In genomic region chr7:37482564-37482963, GRCm38 (mm10) we compare ENCODE assay signal across 15 mouse cellular contexts.
DNase-seq lines count a peak whose midpoint lies in the region; ATAC-seq and TF ChIP-seq lines count a peak whose summit lies in the region.
"Had no signal": no experiment of that assay in that cellular context is flagged by ENCODE, and none has a peak within 500 bp of the region (broad histone marks: within the 10 kb centered on the region; RNA-seq: fewer than 3 reads in every experiment).

No protein-coding gene starts in this region.

- no peak for TF ChIP-seq POLR2A in liver, adult 2 months (IDR thresholded peaks at IDR 0.05; ENCODE audit: extremely low read depth, insufficient read depth, low read length)

- ATAC-seq in cerebellum, adult (ENCODE audit: insufficient number of reproducible peaks, low FRiP score, low TSS enrichment), result no peak
- no peak for ATAC-seq in liver, embryonic 12.5 days
- ATAC-seq: intestine, embryonic 15.5 days had no signal

- H3K4me2 ChIP-seq in liver, embryonic 12.5 days, result no peak overlapping the region
- H3K4me2 ChIP-seq: embryonic facial prominence, embryonic 15.5 days; heart, embryonic 11.5 days; intestine, embryonic 15.5 days; limb, embryonic 15.5 days; midbrain, embryonic 12.5 days; neural tube, embryonic 13.5 days had no signal

- no peaks in the 10 kb centered on the region for H3K36me3 ChIP-seq in liver, adult 2 months (ENCODE audit: control insufficient read depth, insufficient read depth, low read length)
- no peaks in the 10 kb centered on the region for H3K36me3 ChIP-seq in liver, embryonic 12.5 days
- H3K36me3 ChIP-seq: embryonic facial prominence, embryonic 15.5 days; intestine, embryonic 15.5 days; limb, embryonic 15.5 days had no signal

- H3K27me3 ChIP-seq in liver, adult 2 months (ENCODE audit: control insufficient read depth, insufficient read depth, low read length), result no peaks in the 10 kb centered on the region
- no peaks in the 10 kb centered on the region for H3K27me3 ChIP-seq in liver, embryonic 12.5 days (replicated peaks)
- H3K27me3 ChIP-seq: embryonic facial prominence, embryonic 15.5 days; intestine, embryonic 15.5 days; limb, embryonic 15.5 days; midbrain, embryonic 12.5 days; neural tube, embryonic 13.5 days had no signal

- no peaks in the 10 kb centered on the region for H3K9me3 ChIP-seq in liver, embryonic 12.5 days (replicated peaks)
- H3K9me3 ChIP-seq: embryonic facial prominence, embryonic 15.5 days; intestine, embryonic 15.5 days; limb, embryonic 15.5 days; midbrain, embryonic 12.5 days; neural tube, embryonic 13.5 days had no signal

- H3K9ac ChIP-seq in liver, adult 2 months (ENCODE audit: low read depth, low read length), result no peak overlapping the region
- no peak overlapping the region for H3K9ac ChIP-seq in liver, embryonic 12.5 days
- H3K9ac ChIP-seq: embryonic facial prominence, embryonic 15.5 days; intestine, embryonic 15.5 days; limb, embryonic 15.5 days; midbrain, embryonic 12.5 days; neural tube, embryonic 13.5 days had no signal

- WGBS in liver, adult 2 months, result 77% methylated on average over 4 of the region's 4 CpGs
- 53% methylated on average over 4 of the region's 4 CpGs for WGBS in liver, embryonic 12.5 days (ENCODE audit: insufficient replicate concordance)

- TF ChIP-seq CTCF in liver, adult 2 months (IDR thresholded peaks at IDR 0.05; ENCODE audit: low read depth, low read length), result peak; percentile 18; the same call in 1 of the 2 replicates

- no peak overlapping the region for H3K27ac ChIP-seq in liver, adult 2 months (replicated peaks; ENCODE audit: insufficient read depth, low read depth, low read length)
- no peak overlapping the region for H3K27ac ChIP-seq in liver, embryonic 12.5 days
- H3K27ac ChIP-seq: embryonic facial prominence, embryonic 15.5 days; intestine, embryonic 15.5 days; limb, embryonic 15.5 days; midbrain, embryonic 12.5 days; neural tube, embryonic 13.5 days had no signal

- no peaks in the 10 kb centered on the region for H3K79me2 ChIP-seq in liver, adult 2 months (ENCODE audit: control insufficient read depth, insufficient read depth, low read length)

- no peak overlapping the region for H3K4me3 ChIP-seq in liver, adult 2 months (ENCODE audit: insufficient read depth, low read depth, low read length)
- H3K4me3 ChIP-seq in liver, embryonic 12.5 days, result no peak overlapping the region
- H3K4me3 ChIP-seq: embryonic facial prominence, embryonic 15.5 days; intestine, embryonic 15.5 days; limb, embryonic 15.5 days; midbrain, embryonic 12.5 days; neural tube, embryonic 13.5 days had no signal

- H3K4me1 ChIP-seq in liver, adult 2 months (ENCODE audit: control insufficient read depth, insufficient read depth, low read length), result no peaks in the 10 kb centered on the region
- no peaks in the 10 kb centered on the region for H3K4me1 ChIP-seq in liver, embryonic 12.5 days
- H3K4me1 ChIP-seq: intestine, embryonic 15.5 days; limb, embryonic 15.5 days had no signal

- DNase-seq in cerebellum, postnatal 10 days, result peak; percentile 58 to 61
- no peak for DNase-seq in liver, adult 2 months (ENCODE audit: extremely low read depth, low read depth, low spot score)
- peak; percentile 6 to 7 for DNase-seq in B cell, adult 2 months
- DNase-seq in cerebellum, postnatal 36 days, result peak; percentile 21 to 25
- DNase-seq in adipocyte (ENCODE audit: low spot score), result no peak
- no peak for DNase-seq in heart, adult 11 months
- DNase-seq: right cerebral cortex, postnatal 14 days had no signal

Comparison
In these comparisons a context has a peak if more than half of its experiments do, and no peak if none do; other contexts are left out.
1. DNase-seq: peak in cerebellum, postnatal 10 days (2 of 2), B cell, adult 2 months (2 of 2) and cerebellum, postnatal 36 days (2 of 2); none in liver, adult 2 months (single experiment), adipocyte (single experiment) and heart, adult 11 months (single experiment).